ENCODE assay signal across 8 mouse cellular contexts in genomic region chr3:67429999-67430380, GRCm38 (mm10). TPM values are rescaled to one million over a fixed set of nuclear protein-coding genes. Genes with fewer than 3 reads are reported as not detected.
A peak's percentile ranks its signal among the peaks of the same experiment; 100 is the strongest.
DNase-seq lines count a peak whose midpoint lies in the region; ATAC-seq lines count a peak whose summit lies in the region.

Gene Gfm1 (plus strand): TSS chr3:67430096.

- 0 out of 2 replicates have a peak, but pooled peaks cover 3% of the 10 kb centered on the region for H3K9me3 ChIP-seq in hindbrain, embryonic 11.5 days (ENCODE audit: control insufficient read depth, low read length)

- peaks cover 8% of the 10 kb centered on the region; the same call in 1 of the 2 replicates for H3K36me3 ChIP-seq in hindbrain, embryonic 11.5 days (ENCODE audit: control insufficient read depth, insufficient read depth, low read length)

- peak within 1 kb of the TSS; percentile 76 for H3K4me2 ChIP-seq in hindbrain, embryonic 11.5 days (replicated peaks; ENCODE audit: low read depth, low read length)

- ATAC-seq in hindbrain, embryonic 11.5 days (ENCODE audit: low FRiP score) = peak; percentile 93

- H3K9ac ChIP-seq in hindbrain, embryonic 11.5 days (ENCODE audit: low read depth, low read length) = peak within 1 kb of the TSS; percentile 89

- peak within 1 kb of the TSS; percentile 97 for H3K4me3 ChIP-seq in hindbrain, embryonic 11.5 days (ENCODE audit: low read depth, low read length)

- WGBS in hindbrain, embryonic 11.5 days = 1% methylated on average over 24 of the region's 24 CpGs

- H3K27ac ChIP-seq in hindbrain, embryonic 11.5 days (ENCODE audit: low read depth, low read length) = no peak within 1 kb of the TSS

- no peaks in the 10 kb centered on the region for H3K4me1 ChIP-seq in hindbrain, embryonic 11.5 days (replicated peaks; ENCODE audit: control insufficient read depth, insufficient read depth, low read length)

- DNase-seq in Muller cell, postnatal 12 days (ENCODE audit: inconsistent ontology term) = peak; percentile 87
- DNase-seq in cerebellum, adult 9-11 months = peak; percentile 91
- DNase-seq in frontal cortex, adult 2 months (ENCODE audit: extremely low spot score in 1 of 2, low spot score in 1 of 2) = peak; percentile 79 to 95
- DNase-seq in hindbrain, embryonic 11.5 days (ENCODE audit: low spot score) = peak; percentile 90
- peak; percentile 90 to 92 for DNase-seq in layer of hippocampus, postnatal 10 days (ENCODE audit: low spot score in 2 of 2)
- DNase-seq in lung, postnatal 10 days = peak; percentile 92
- peak; percentile 85 for DNase-seq in ovary, postnatal 36 days (ENCODE audit: low spot score)
- DNase-seq in thymus, postnatal 25 days = peak; percentile 87

- no peaks in the 10 kb centered on the region for H3K27me3 ChIP-seq in hindbrain, embryonic 11.5 days (ENCODE audit: control insufficient read depth, insufficient read depth, low read length)

RNA-seq across cellular contexts. Expression of gene Gfm1, which starts in this region (rescaled TPM):
- polyA plus RNA-seq in frontal cortex, adult 2 months (2012; rRNA removed) = 32.6 and 38.3 TPM in 2 replicates
- 46.3 and 51.8 TPM in 2 replicates for polyA plus RNA-seq in hindbrain, embryonic 11.5 days (2014; fragmentation: Nextera tagmentation; extraction: Ambion mirVana)
- 10 to 100 TPM; 49.9 to 51.4 TPM for total RNA-seq in layer of hippocampus, postnatal 10 days (2021)
